Mouse (Mus musculus): Measurements from ENCODE around the gene Cdc5l.
"Not testable (repeated sequence)": the region's sequence is repeated elsewhere in the genome, so short reads cannot be mapped to it uniquely, and the experiment has no call there.

The Cdc5l gene

GRCm38 (mm10) chr17:45434262-45434590, 689 bp upstream of the Cdc5l start:
- DNase-seq (ENCODE audit: low spot score): no peak

- DNase-seq (ENCODE audit: low spot score): no peak
Observed at GRCm38 (mm10) chr17:45432706-45433398, 685 bp downstream of the Cdc5l start.

GRCm38 (mm10) chr17:45432007-45432406, 1.5 kb downstream of the Cdc5l start:
- DNase-seq (ENCODE audit: low spot score): no peak

GRCm38 (mm10) chr17:45417387-45417786, 16.1 kb downstream of the Cdc5l start:
- DNase-seq (ENCODE audit: low spot score): no peak

GRCm38 (mm10) chr17:45411617-45412016, 21.9 kb downstream of the Cdc5l start:
- not testable (repeated sequence) for DNase-seq (ENCODE audit: low spot score)

- no peak for DNase-seq (ENCODE audit: low spot score)
Observed at GRCm38 (mm10) chr17:45408719-45409118, 24.8 kb downstream of the Cdc5l start.

- no peak for DNase-seq (ENCODE audit: low spot score)
Observed at GRCm38 (mm10) chr17:45406281-45406680, 27.3 kb downstream of the Cdc5l start.

- DNase-seq (ENCODE audit: low spot score): no peak
Observed at GRCm38 (mm10) chr17:45403207-45403606, 30.3 kb downstream of the Cdc5l start.

GRCm38 (mm10) chr17:45402601-45403000, 30.9 kb downstream of the Cdc5l start:
- DNase-seq (ENCODE audit: low spot score): no peak

GRCm38 (mm10) chr17:45402126-45402525, 31.4 kb downstream of the Cdc5l start:
- no peak for DNase-seq (ENCODE audit: low spot score)

- DNase-seq (ENCODE audit: low spot score): no peak
Observed at GRCm38 (mm10) chr17:45401126-45401905, 32.2 kb downstream of the Cdc5l start.

- no peak for DNase-seq (ENCODE audit: low spot score)
Observed at GRCm38 (mm10) chr17:45398021-45398420, 35.5 kb downstream of the Cdc5l start.

- DNase-seq (ENCODE audit: low spot score): no peak
Observed at GRCm38 (mm10) chr17:45397541-45397940, 36.0 kb downstream of the Cdc5l start.

- no peak for DNase-seq (ENCODE audit: low spot score)
Observed at GRCm38 (mm10) chr17:45394612-45395011, 38.9 kb downstream of the Cdc5l start.

GRCm38 (mm10) chr17:45393765-45394164, 39.8 kb downstream of the Cdc5l start:
- DNase-seq (ENCODE audit: low spot score): no peak

- no peak for DNase-seq (ENCODE audit: low spot score)
Observed at GRCm38 (mm10) chr17:45389896-45390295, 43.6 kb downstream of the Cdc5l start.

- DNase-seq (ENCODE audit: low spot score): no peak
Observed at GRCm38 (mm10) chr17:45386986-45387385, 46.6 kb downstream of the Cdc5l start.

GRCm38 (mm10) chr17:45383305-45383704, 50.2 kb downstream of the Cdc5l start:
- no peak for DNase-seq (ENCODE audit: low spot score)

- DNase-seq (ENCODE audit: low spot score): no peak
Observed at GRCm38 (mm10) chr17:45379271-45379784, 54.2 kb downstream of the Cdc5l start.

GRCm38 (mm10) chr17:45377323-45377722, 56.2 kb downstream of the Cdc5l start:
- DNase-seq (ENCODE audit: low spot score): no peak

- DNase-seq (ENCODE audit: low spot score): peak; percentile 36
Observed at GRCm38 (mm10) chr17:45373987-45374608, 59.4 kb downstream of the Cdc5l start.

GRCm38 (mm10) chr17:45371042-45371441, 62.5 kb downstream of the Cdc5l start:
- DNase-seq (ENCODE audit: low spot score): no peak

GRCm38 (mm10) chr17:45370535-45370934, 63.0 kb downstream of the Cdc5l start:
- DNase-seq (ENCODE audit: low spot score): no peak

Measured in testis, postnatal 14 days (tissue).